13 mouse cellular contexts compared by ENCODE assay signal in genomic region chr14:76828453-76829160, GRCm38 (mm10).
DNase-seq lines count a peak whose midpoint lies in the region; ATAC-seq and TF ChIP-seq lines count a peak whose summit lies in the region.
"Had no signal": no experiment of that assay in that cellular context is flagged by ENCODE, and none has a peak within 500 bp of the region (broad histone marks: within the 10 kb centered on the region; RNA-seq: fewer than 3 reads in every experiment).

No protein-coding gene starts in this region.

- H3K27me3 ChIP-seq in liver, embryonic 11.5 days (replicated peaks; ENCODE audit: control insufficient read depth, insufficient read depth, low read length) = no peaks in the 10 kb centered on the region
- no peaks in the 10 kb centered on the region for H3K27me3 ChIP-seq in lung, postnatal 0 days (replicated peaks; ENCODE audit: insufficient read depth, low read length)
- H3K27me3 ChIP-seq: heart, embryonic 15.5 days had no signal

- DNase-seq in cerebellum, postnatal 10 days = peak; percentile 53 to 70
- DNase-seq in cerebellum, adult 11 months = no peak
- DNase-seq in kidney, adult 9 months = peak; percentile 79
- DNase-seq in kidney, postnatal 10 days = no peak
- peak; percentile 27 for DNase-seq in liver, embryonic 11.5 days (ENCODE audit: low spot score)
- DNase-seq in lung, postnatal 0 days (ENCODE audit: low spot score) = no peak
- DNase-seq in spleen, postnatal 10 days (ENCODE audit: low spot score in 2 of 2) = no peak
- DNase-seq: layer of hippocampus, adult 9-11 months; lung, embryonic 14.5 days; right cerebral cortex, postnatal 14 days had no signal

- no peaks in the 10 kb centered on the region for H3K36me3 ChIP-seq in liver, embryonic 11.5 days (ENCODE audit: control insufficient read depth, insufficient read depth, low read length)
- H3K36me3 ChIP-seq in lung, postnatal 0 days (ENCODE audit: insufficient read depth, low read length) = no peaks in the 10 kb centered on the region
- H3K36me3 ChIP-seq: embryonic facial prominence, embryonic 10.5 days; heart, embryonic 15.5 days had no signal

- no peaks in the 10 kb centered on the region for H3K9me3 ChIP-seq in liver, embryonic 11.5 days (ENCODE audit: control insufficient read depth, low read length)
- H3K9me3 ChIP-seq in lung, postnatal 0 days (ENCODE audit: low read length) = no peaks in the 10 kb centered on the region
- H3K9me3 ChIP-seq: embryonic facial prominence, embryonic 10.5 days; heart, embryonic 15.5 days had no signal

- H3K4me1 ChIP-seq in liver, embryonic 11.5 days (replicated peaks; ENCODE audit: control insufficient read depth, insufficient read depth, low read length) = no peaks in the 10 kb centered on the region
- no peaks in the 10 kb centered on the region for H3K4me1 ChIP-seq in lung, postnatal 0 days (ENCODE audit: insufficient read depth, low read depth, low read length)

- no peak for TF ChIP-seq EP300 in lung, postnatal 0 days (IDR thresholded peaks at IDR 0.05)

- no peak for ATAC-seq in liver, embryonic 11.5 days (replicated peaks; ENCODE audit: low FRiP score)
- no peak for ATAC-seq in lung, postnatal 0 days
- no peak for ATAC-seq in erythroid progenitor cell, adult 5-6 weeks (replicated peaks; ENCODE audit: low FRiP score, poor library complexity, severe bottlenecking)

- H3K4me3 ChIP-seq in liver, embryonic 11.5 days (ENCODE audit: low read depth, low read length) = no peak overlapping the region
- no peak overlapping the region for H3K4me3 ChIP-seq in lung, postnatal 0 days (ENCODE audit: low read depth, low read length)
- H3K4me3 ChIP-seq: embryonic facial prominence, embryonic 10.5 days; heart, embryonic 15.5 days had no signal

- no peak overlapping the region for H3K4me2 ChIP-seq in liver, embryonic 11.5 days
- no peak overlapping the region for H3K4me2 ChIP-seq in lung, postnatal 0 days (replicated peaks; ENCODE audit: low read depth, low read length)
- H3K4me2 ChIP-seq: heart, embryonic 15.5 days; lung, embryonic 14.5 days had no signal

- TF ChIP-seq CTCF in lung, postnatal 0 days (IDR thresholded peaks at IDR 0.05) = no peak

- H3K9ac ChIP-seq in liver, embryonic 11.5 days (ENCODE audit: low read depth, low read length) = no peak overlapping the region
- no peak overlapping the region for H3K9ac ChIP-seq in lung, postnatal 0 days (replicated peaks; ENCODE audit: low read depth)
- H3K9ac ChIP-seq: heart, embryonic 15.5 days; lung, embryonic 14.5 days had no signal

- WGBS in liver, embryonic 11.5 days = 58% methylated on average over 10 of the region's 10 CpGs
- WGBS in lung, postnatal 0 days = 63% methylated on average over 10 of the region's 10 CpGs

- no peak overlapping the region for H3K27ac ChIP-seq in liver, embryonic 11.5 days (ENCODE audit: low read depth, low read length)
- H3K27ac ChIP-seq in lung, postnatal 0 days (ENCODE audit: low read length) = no peak overlapping the region
- H3K27ac ChIP-seq: embryonic facial prominence, embryonic 10.5 days; heart, embryonic 15.5 days had no signal

Comparison
In these comparisons a context has a peak if more than half of its experiments do, and no peak if none do; other contexts are left out.
1. DNase-seq: peak in cerebellum, postnatal 10 days (2 of 2), kidney, adult 9 months (single experiment) and liver, embryonic 11.5 days (single experiment); none in cerebellum, adult 11 months (single experiment), kidney, postnatal 10 days (single experiment), lung, postnatal 0 days (single experiment) and spleen, postnatal 10 days (0 of 2).